Mouse (Mus musculus) left cerebral cortex, postnatal 25 days (tissue): ENCODE measurements at regions not wholly inside any gene's neighbourhood (a gene's known extent, or its start where the extent isn't known, plus 50 kb on each side); places are given as distances from the start of the nearest gene placed in this dataset.
"Not testable (repeated sequence)": the region's sequence is repeated elsewhere in the genome, so short reads cannot be mapped to it uniquely, and the experiment has no call there.

Experiments used
- DNase-seq, 2 experiments: peaks; one replicate each; pipeline ENCODE4 v3.0.0; 2022; ENCODE audit warnings: low spot score in 2 of 2, mixed read lengths in 1 of 2
- intact Hi-C: fragments of 180-260 bp; cut with DNase I; formaldehyde crosslinking; loops from one replicate; pipeline ENCODE4 v1.15.1; 2025

- intact Hi-C loops, result no loop called here
These were observed 562.3 kb downstream of the Cdh11 start for GRCm38 (mm10) chr8:102223097-102223496.

DNA sequence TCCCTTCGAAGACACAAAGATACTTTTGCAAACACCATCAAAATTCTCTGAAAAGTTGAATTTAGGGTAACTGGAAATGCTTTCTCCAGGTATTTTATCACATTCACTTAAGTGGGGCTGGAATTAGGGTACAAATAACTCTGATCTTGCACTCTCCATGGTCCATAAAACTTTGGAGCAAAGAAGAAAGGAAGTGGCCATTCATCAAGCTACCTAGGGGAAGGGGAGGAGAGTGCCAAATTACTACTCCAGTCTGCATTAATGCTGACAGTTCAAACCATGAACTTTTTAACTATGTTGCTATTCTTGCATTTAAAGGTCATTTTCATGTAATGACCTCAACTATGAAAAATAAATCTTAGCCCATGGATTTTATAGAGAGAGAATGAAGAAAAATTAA, 579.8 kb downstream of the Cdh11 start:
- DNase-seq, result no peak
- intact Hi-C loops, result no loop called here

More at GRCm38 (mm10) chr8:102223097-102223496, 562.3 kb downstream of the Cdh11 start:
- DNase-seq, result no peak

DNA sequence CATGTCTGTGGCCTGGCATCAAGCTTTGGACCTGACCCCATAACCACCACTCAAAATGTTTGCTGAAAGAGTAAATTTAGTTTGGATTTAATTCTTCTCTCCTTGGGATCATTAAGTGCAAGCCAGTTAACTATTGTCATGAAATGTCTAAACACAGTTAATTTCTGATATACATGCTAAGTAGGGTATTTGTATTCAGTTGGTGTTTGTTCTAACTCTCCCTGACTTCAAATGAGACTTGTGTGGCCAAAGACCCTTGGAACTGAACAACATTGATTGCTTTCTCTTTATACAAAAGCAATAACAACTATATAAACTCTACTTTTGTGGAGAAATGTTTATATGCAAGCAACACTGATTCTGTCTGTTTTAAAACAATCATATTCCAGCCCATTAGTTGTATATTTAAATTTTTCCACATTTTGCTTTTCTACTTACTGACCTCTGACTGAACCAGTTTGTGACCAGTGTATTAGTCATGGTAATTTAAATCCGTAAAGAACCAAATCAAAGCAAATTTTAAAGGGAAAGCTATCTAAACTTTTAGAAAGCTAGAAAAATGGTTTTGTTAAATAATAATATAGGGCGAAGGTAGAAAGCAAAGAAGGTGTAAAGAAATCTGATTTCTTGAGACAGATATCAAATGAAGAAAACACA, 625.8 kb downstream of the Cdh11 start:
- intact Hi-C loops, result no loop called here
- DNase-seq, result no peak

GRCm38 (mm10) chr8:102118657-102119056, 666.8 kb downstream of the Cdh11 start:
- DNase-seq, result no peak
- intact Hi-C loops, result no loop called here

DNA sequence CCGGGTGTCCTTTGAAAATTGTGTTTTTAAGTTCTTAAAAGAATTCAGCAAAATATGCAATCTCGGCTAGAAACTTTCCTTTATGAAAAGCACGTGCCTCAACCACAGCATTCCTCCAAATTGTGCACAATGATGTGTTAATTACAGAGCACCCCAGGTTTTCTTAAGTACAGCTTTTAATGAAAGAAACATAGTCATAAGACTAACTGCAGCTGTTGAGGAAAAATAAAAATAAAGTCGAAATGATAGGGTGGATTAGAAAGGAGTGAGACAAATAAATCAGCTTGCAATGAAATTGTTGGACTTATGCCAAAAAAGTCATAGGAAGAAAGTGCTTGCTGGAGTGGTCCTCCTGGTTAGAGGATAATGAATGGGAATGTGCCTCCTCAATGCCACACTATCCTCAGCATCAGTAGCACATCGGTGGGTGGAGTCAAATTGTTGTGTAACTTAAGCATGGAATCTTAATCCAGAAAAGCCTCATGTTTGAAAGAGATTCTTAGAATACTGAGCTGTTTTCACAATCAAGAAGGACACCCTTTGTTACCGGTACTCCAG, 668.5 kb downstream of the Cdh11 start:
- DNase-seq, result no peak
- intact Hi-C loops, result no loop called here

DNA sequence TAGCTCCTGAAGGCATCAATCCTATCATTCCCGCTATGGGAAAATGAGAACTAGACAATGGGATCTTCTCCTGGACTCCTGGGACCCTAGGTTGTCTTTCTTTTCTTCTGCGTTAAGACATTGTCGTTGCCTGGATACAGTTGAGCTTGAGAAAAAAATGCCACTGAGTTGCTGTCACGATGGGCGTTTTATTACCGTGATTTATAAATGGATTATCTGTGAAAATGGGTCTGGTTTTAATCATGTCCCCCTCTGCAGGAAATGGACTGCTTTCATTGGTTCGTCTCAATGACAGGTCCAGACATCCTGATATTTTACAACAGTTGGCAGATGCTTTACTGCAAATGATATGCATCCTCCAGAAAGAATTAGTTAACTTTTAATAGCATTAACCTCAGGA, 681.7 kb downstream of the Cdh11 start:
- no peak for DNase-seq
- intact Hi-C loops, result no loop called here

GRCm38 (mm10) chr8:102096726-102097125, 688.7 kb downstream of the Cdh11 start:
- intact Hi-C loops, result no loop called here
- peak in 1 of 2 experiments; percentile 26 for DNase-seq

- peak; percentile 50 to 68 for DNase-seq
- intact Hi-C loops, result loop anchor here (10.0 kb wide), 1 partner anchor 699 kb away; the partner anchor contains the start of gene Cdh11
These were observed 699.5 kb downstream of the Cdh11 start for GRCm38 (mm10) chr8:102085927-102086326.

- no peak for DNase-seq
- intact Hi-C loops, result no loop called here
These were observed 709.8 kb downstream of the Cdh11 start for GRCm38 (mm10) chr8:102075611-102076010.

DNA sequence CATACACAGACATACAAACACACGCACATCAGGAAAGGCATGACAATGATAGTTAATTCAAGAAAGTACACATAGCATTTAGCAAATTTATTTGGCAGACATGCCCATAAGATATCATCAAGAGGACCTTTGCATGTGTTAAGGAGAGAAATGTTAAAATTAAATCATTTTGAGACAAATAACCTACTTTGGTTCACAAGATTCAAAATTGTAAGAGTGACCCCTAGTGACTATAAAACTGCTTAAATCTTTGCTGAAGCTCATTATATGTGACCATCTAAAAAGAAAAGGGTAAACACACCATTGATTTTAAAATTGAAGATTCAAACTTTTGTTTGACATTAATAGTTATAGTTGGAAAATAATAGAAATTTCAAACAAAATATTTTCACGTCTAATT, 721.3 kb downstream of the Cdh11 start:
- intact Hi-C loops, result loop anchor here (10.0 kb wide), 1 partner anchor 1119 kb away; no protein-coding TSS in a partner anchor
- no peak for DNase-seq

GRCm38 (mm10) chr8:102053429-102053828, 732.0 kb downstream of the Cdh11 start:
- intact Hi-C loops, result no loop called here
- DNase-seq, result no peak

- no peak for DNase-seq
- intact Hi-C loops, result no loop called here
These were observed 758.2 kb downstream of the Cdh11 start for GRCm38 (mm10) chr8:102026956-102027927.

DNA sequence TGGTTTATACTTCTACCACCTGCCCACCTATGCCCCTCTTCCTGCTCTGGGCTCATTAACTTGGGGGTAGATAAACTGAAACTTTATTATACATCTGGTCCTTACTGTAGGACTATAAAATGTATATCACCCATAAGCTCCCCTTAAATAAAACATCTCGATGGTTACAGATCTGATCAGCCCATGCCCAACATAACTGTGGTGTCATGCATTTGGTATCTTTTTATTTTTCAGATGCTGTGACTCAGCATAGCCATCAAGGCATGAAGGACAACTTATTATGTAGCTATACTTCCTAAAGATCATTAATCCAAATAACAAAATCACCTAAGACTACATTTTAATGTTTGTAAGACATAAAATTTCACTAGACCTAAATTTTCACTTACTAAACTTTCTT, 761.0 kb downstream of the Cdh11 start:
- DNase-seq, result no peak
- intact Hi-C loops, result no loop called here

GRCm38 (mm10) chr8:102017776-102018175, 767.7 kb downstream of the Cdh11 start:
- DNase-seq, result no peak
- intact Hi-C loops, result no loop called here

DNA sequence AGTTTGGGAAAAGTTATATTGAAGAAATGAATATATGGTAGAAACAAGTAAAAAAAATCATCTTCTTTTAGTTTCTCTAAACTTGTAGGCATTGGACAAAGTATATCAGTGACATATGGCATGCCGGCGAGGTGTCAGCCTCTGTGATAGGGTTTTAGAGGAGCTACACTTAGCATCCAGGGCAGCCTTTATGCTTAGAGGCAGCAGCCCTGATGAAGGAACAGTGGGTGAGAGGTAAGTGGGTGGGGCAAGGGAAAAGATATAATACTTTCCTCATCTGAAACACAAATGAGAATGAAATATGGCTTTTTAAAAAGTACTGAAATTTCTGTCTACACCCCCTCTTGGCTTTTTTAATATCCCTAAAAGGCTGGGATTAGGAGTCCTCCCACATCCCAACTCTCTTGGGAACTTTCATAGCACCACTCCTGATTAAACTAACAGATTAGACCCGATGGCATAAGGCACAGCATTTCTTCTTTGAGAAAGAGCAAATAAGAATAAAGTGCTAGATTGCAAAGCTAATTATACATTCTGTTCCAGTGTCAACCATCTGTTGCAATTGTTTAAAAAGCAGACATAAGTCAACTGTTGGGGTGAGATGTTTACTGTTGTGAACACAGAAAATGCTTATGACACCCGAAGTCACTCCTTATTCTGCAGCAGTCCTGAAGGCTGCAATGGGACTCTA, 785.0 kb downstream of the Cdh11 start:
- peak; percentile 12 to 91 for DNase-seq
- intact Hi-C loops, result loop anchor here (5.0 kb wide), 3 partner anchors 88 to 487 kb away; no protein-coding TSS in a partner anchor

GRCm38 (mm10) chr8:101996761-101997160, 788.7 kb downstream of the Cdh11 start:
- intact Hi-C loops, DNase-seq: not testable (repeated sequence)

GRCm38 (mm10) chr8:101956832-101957231, 828.6 kb downstream of the Cdh11 start:
- intact Hi-C loops, result no loop called here
- DNase-seq, result peak in 1 of 2 experiments; percentile 37

- intact Hi-C loops, result no loop called here
- peak in 1 of 2 experiments; percentile 13 for DNase-seq
These were observed 834.8 kb downstream of the Cdh11 start for GRCm38 (mm10) chr8:101950599-101950998.

DNA sequence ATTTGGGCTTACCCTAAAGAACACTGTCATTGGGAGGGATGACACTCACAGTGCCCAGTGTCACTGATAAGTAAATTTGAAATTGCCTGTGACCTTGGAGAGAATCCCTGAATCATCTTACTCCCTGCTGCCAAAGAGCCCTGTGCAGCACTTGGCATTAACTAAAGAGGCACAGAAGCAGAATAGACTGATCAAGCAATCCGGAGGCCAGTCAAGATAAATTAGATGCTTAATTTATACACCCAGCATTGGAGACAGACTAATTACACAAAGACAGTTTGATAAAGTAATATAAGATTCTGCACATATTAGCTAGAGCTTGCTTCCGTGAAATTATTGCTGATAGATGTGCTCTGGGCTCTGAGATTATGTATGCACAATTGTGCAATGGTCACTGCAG, 847.6 kb downstream of the Cdh11 start:
- no peak for DNase-seq
- intact Hi-C loops, result no loop called here

DNA sequence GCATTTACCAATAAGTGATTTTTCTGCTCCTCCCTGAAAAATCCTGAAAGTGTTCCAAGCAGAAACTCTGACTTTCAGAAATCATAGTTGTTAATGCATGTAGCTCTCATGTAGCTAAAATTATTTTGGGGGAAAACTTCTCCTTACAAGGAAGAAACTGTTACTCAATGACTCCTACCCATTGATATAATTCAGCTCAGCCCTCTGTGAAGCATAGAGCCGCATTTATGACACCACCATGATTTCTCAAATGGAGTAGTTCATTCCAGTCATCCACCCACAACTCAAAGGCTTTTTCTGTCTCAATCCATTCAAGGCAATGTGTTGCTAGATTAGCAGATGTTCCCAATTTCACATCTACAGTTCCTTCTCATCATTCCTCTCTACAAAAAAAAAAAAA, 871.8 kb downstream of the Cdh11 start:
- peak in 1 of 2 experiments; percentile 79 for DNase-seq
- intact Hi-C loops, result loop anchor here (5.0 kb wide), 1 partner anchor 89 kb away; no protein-coding TSS in a partner anchor
